8 mouse cellular contexts compared by ENCODE assay signal in genomic region chr11:69681314-69682208, GRCm38 (mm10). TPM values are rescaled to one million over a fixed set of nuclear protein-coding genes. Genes with fewer than 3 reads are reported as not detected.
A peak's percentile ranks its signal among the peaks of the same experiment; 100 is the strongest.
DNase-seq lines count a peak whose midpoint lies in the region; ATAC-seq and TF ChIP-seq lines count a peak whose summit lies in the region.

Gene Senp3 (minus strand): TSS chr11:69682084.

- 0 out of 2 replicates have a peak, but pooled peaks have one; percentile 19 for TF ChIP-seq CTCF in liver, embryonic 14.5 days (IDR thresholded peaks at IDR 0.05; ENCODE audit: low read depth)
- peak; percentile 16; the same call in 1 of the 2 replicates for TF ChIP-seq CTCF in stomach, postnatal 0 days (IDR thresholded peaks at IDR 0.05; ENCODE audit: low read depth)

- peak; percentile 82 for DNase-seq in c-Kit-negative CD71-positive TER-119-positive erythroid progenitor cells, embryonic 14.5 days (ENCODE audit: low read depth, low spot score)
- DNase-seq in forebrain, embryonic 10.5 days (ENCODE audit: extremely low spot score, low spot score), result peak; percentile 98
- peak; percentile 96 to 99 for DNase-seq in kidney, postnatal 25 days
- peak; percentile 86 to 88 (median 88) for DNase-seq in liver, embryonic 14.5 days (ENCODE audit: low read depth in 3 of 3, low spot score in 3 of 3)
- DNase-seq in neural tube, embryonic 11.5 days (ENCODE audit: low spot score), result peak; percentile 99
- DNase-seq in stomach, postnatal 0 days (ENCODE audit: low spot score), result peak; percentile 98

- H3K4me1 ChIP-seq in forebrain, embryonic 10.5 days, result peaks cover 55% of the 10 kb centered on the region
- peaks cover 50% of the 10 kb centered on the region for H3K4me1 ChIP-seq in heart, embryonic 15.5 days (replicated peaks)
- peaks cover 8 to 18% of the 10 kb centered on the region in 2 experiments; a peak in 3 of 4 replicates for H3K4me1 ChIP-seq in liver, embryonic 14.5 days (replicated peaks; ENCODE audit: control insufficient read depth in 2 of 2, insufficient read depth in 2 of 2, low read length in 1 of 2)
- H3K4me1 ChIP-seq in neural tube, embryonic 11.5 days (ENCODE audit: control insufficient read depth, insufficient read depth, low read length), result peaks cover 10% of the 10 kb centered on the region
- H3K4me1 ChIP-seq in stomach, postnatal 0 days (replicated peaks; ENCODE audit: control insufficient read depth, insufficient read depth), result peaks cover 12% of the 10 kb centered on the region

- H3K27ac ChIP-seq in forebrain, embryonic 10.5 days, result peak within 1 kb of the TSS; percentile 91
- H3K27ac ChIP-seq in heart, embryonic 15.5 days, result peak within 1 kb of the TSS; percentile 95
- peak within 1 kb of the TSS; percentile 88 for H3K27ac ChIP-seq in liver, embryonic 14.5 days
- peak within 1 kb of the TSS; percentile 54; the same call in 1 of the 2 replicates for H3K27ac ChIP-seq in neural tube, embryonic 11.5 days (ENCODE audit: low read depth, low read length)
- H3K27ac ChIP-seq in stomach, postnatal 0 days (replicated peaks), result peak within 1 kb of the TSS; percentile 90

- peak; percentile 96 for ATAC-seq in CD4-positive, CD25-positive, alpha-beta regulatory T cell, adult 4 months
- peak; percentile 94 for ATAC-seq in heart, embryonic 15.5 days (replicated peaks; ENCODE audit: insufficient number of reproducible peaks, insufficient read depth, low FRiP score, low read depth)
- ATAC-seq in liver, embryonic 14.5 days (ENCODE audit: insufficient read depth), result peak; percentile 97
- peak; percentile 95 for ATAC-seq in neural tube, embryonic 11.5 days (ENCODE audit: insufficient read depth, low FRiP score, low TSS enrichment)
- peak; percentile 94 for ATAC-seq in stomach, postnatal 0 days (ENCODE audit: low FRiP score, low TSS enrichment)

- H3K36me3 ChIP-seq in forebrain, embryonic 10.5 days (replicated peaks), result peaks cover 41% of the 10 kb centered on the region
- peaks cover 33% of the 10 kb centered on the region for H3K36me3 ChIP-seq in heart, embryonic 15.5 days
- peaks cover 10% of the 10 kb centered on the region for H3K36me3 ChIP-seq in liver, embryonic 14.5 days (replicated peaks; ENCODE audit: control insufficient read depth, insufficient read depth, low read depth)
- peaks cover 3% of the 10 kb centered on the region for H3K36me3 ChIP-seq in neural tube, embryonic 11.5 days (ENCODE audit: control insufficient read depth, insufficient read depth, low read length)
- peaks cover 4% of the 10 kb centered on the region; the same call in 1 of the 2 replicates for H3K36me3 ChIP-seq in stomach, postnatal 0 days (ENCODE audit: control insufficient read depth, insufficient read depth, low read length)

- 0 out of 2 replicates have a peak, but pooled peaks cover 13% of the 10 kb centered on the region for H3K27me3 ChIP-seq in forebrain, embryonic 10.5 days (ENCODE audit: poor library complexity, severe bottlenecking)
- no peaks in the 10 kb centered on the region for H3K27me3 ChIP-seq in heart, embryonic 15.5 days
- H3K27me3 ChIP-seq in liver, embryonic 14.5 days (ENCODE audit: control insufficient read depth, insufficient read depth, low read length), result no peaks in the 10 kb centered on the region
- H3K27me3 ChIP-seq in neural tube, embryonic 11.5 days (ENCODE audit: control insufficient read depth, insufficient read depth, low read length), result no peaks in the 10 kb centered on the region
- H3K27me3 ChIP-seq in stomach, postnatal 0 days (ENCODE audit: control insufficient read depth, insufficient read depth, low read length), result no peaks in the 10 kb centered on the region

- H3K9me3 ChIP-seq in forebrain, embryonic 10.5 days, result no peaks in the 10 kb centered on the region
- no peaks in the 10 kb centered on the region for H3K9me3 ChIP-seq in heart, embryonic 15.5 days (replicated peaks)
- H3K9me3 ChIP-seq in liver, embryonic 14.5 days (ENCODE audit: control insufficient read depth, low read length), result no peaks in the 10 kb centered on the region
- H3K9me3 ChIP-seq in neural tube, embryonic 11.5 days (ENCODE audit: control insufficient read depth, low read length), result no peaks in the 10 kb centered on the region
- H3K9me3 ChIP-seq in stomach, postnatal 0 days (ENCODE audit: control insufficient read depth, low read length), result no peaks in the 10 kb centered on the region

- H3K9ac ChIP-seq in heart, embryonic 15.5 days, result peak within 1 kb of the TSS; percentile 80
- peak within 1 kb of the TSS; percentile 80 for H3K9ac ChIP-seq in liver, embryonic 14.5 days (replicated peaks)
- H3K9ac ChIP-seq in neural tube, embryonic 11.5 days (ENCODE audit: low read length), result peak within 1 kb of the TSS; percentile 75
- H3K9ac ChIP-seq in stomach, postnatal 0 days (ENCODE audit: low read length), result peak within 1 kb of the TSS; percentile 85

- H3K4me3 ChIP-seq in forebrain, embryonic 10.5 days, result peak within 1 kb of the TSS; percentile 70
- H3K4me3 ChIP-seq in heart, embryonic 15.5 days, result peak within 1 kb of the TSS; percentile 79
- H3K4me3 ChIP-seq in liver, embryonic 14.5 days (ENCODE audit: insufficient read depth in 1 of 2, low read depth in 2 of 2, low read length in 2 of 2), result peak within 1 kb of the TSS; percentile 73 to 82
- peak within 1 kb of the TSS; percentile 90 for H3K4me3 ChIP-seq in neural tube, embryonic 11.5 days (ENCODE audit: low read depth, low read length)
- peak within 1 kb of the TSS; percentile 82 for H3K4me3 ChIP-seq in stomach, postnatal 0 days (ENCODE audit: low read depth, low read length)

- peak within 1 kb of the TSS; percentile 89 for H3K4me2 ChIP-seq in heart, embryonic 15.5 days
- H3K4me2 ChIP-seq in liver, embryonic 14.5 days (ENCODE audit: low read depth), result peak within 1 kb of the TSS; percentile 93
- H3K4me2 ChIP-seq in neural tube, embryonic 11.5 days (ENCODE audit: low read depth), result peak within 1 kb of the TSS; percentile 88
- H3K4me2 ChIP-seq in stomach, postnatal 0 days (replicated peaks; ENCODE audit: low read depth), result peak within 1 kb of the TSS; percentile 67

- TF ChIP-seq EP300 in liver, embryonic 14.5 days (IDR thresholded peaks at IDR 0.05; ENCODE audit: low read depth), result no peak
- TF ChIP-seq EP300 in stomach, postnatal 0 days (optimal IDR thresholded peaks at IDR 0.05), result no peak

- WGBS in forebrain, embryonic 10.5 days, result under 1% methylated on average over 80 of the region's 80 CpGs
- under 1% methylated on average over 76 of the region's 80 CpGs for WGBS in heart, embryonic 15.5 days
- under 1% methylated on average over 75 of the region's 80 CpGs for WGBS in liver, embryonic 14.5 days (ENCODE audit: insufficient replicate concordance)
- under 1% methylated on average over 79 of the region's 80 CpGs for WGBS in neural tube, embryonic 11.5 days
- under 1% methylated on average over 77 of the region's 80 CpGs for WGBS in stomach, postnatal 0 days

RNA-seq across cellular contexts. Expression of gene Senp3, which starts in this region (rescaled TPM):
- polyA plus RNA-seq in CD4-positive, CD25-positive, alpha-beta regulatory T cell, adult 4 months (2017; shearing (Covaris generic)), result 10 to 100 TPM; 31.6 to 47.4 TPM
- polyA plus RNA-seq in forebrain, embryonic 10.5 days (2016; fragmentation: Nextera tagmentation; extraction: Ambion mirVana), result 127 and 128 TPM in 2 replicates
- polyA plus RNA-seq in heart, embryonic 15.5 days (2015; fragmentation: Nextera tagmentation; extraction: Ambion mirVana), result 47.1 and 54.8 TPM in 2 replicates
- polyA plus RNA-seq in liver, embryonic 14.5 days (2012; rRNA removed), result 37.0 and 45.8 TPM in 2 replicates
- 21.0 and 24.5 TPM in 2 replicates for polyA plus RNA-seq in liver, embryonic 14.5 days (2014; fragmentation: Nextera tagmentation; extraction: Ambion mirVana)
- polyA plus RNA-seq in neural tube, embryonic 11.5 days (2014; fragmentation: Nextera tagmentation; extraction: Ambion mirVana), result 88.6 and 93.8 TPM in 2 replicates
- polyA plus RNA-seq in stomach, postnatal 0 days (2015; fragmentation: Nextera tagmentation; extraction: Ambion mirVana), result 30.5 and 32.4 TPM in 2 replicates

Comparison
In these comparisons a context has a peak if more than half of its experiments do, and no peak if none do; other contexts are left out.
1. Peak in every context shown above with its lines: DNase-seq, ATAC-seq, H3K4me3 ChIP-seq and H3K27ac ChIP-seq.